Mouse (Mus musculus) thymus, postnatal 0 days (tissue): ENCODE data around the gene Magi1. TPM values are rescaled to one million over a fixed set of nuclear protein-coding genes. Genes with fewer than 3 reads are reported as not detected.

Experiments
- DNase-seq: peaks from one replicate; pipeline ENCODE4 v3.0.0-alpha.2; 2015; ENCODE audit warnings: low spot score
- polyA plus RNA-seq: library from polyadenylated mRNA; unstranded; fragments of >200 nt; fragmentation: Nextera tagmentation; extraction: Ambion mirVana; gene quantifications from 2 replicates; pipeline ENCODE4 v1.2.1, GENCODE M21; 2015

Gene Magi1
- polyA plus RNA-seq, 1 experiment from 2014 or later: 1.4 TPM

GRCm38 (mm10) chr6:93828262-93828661 lies 455.5 kb downstream of the Magi1 start:
- DNase-seq: no peak

DNA sequence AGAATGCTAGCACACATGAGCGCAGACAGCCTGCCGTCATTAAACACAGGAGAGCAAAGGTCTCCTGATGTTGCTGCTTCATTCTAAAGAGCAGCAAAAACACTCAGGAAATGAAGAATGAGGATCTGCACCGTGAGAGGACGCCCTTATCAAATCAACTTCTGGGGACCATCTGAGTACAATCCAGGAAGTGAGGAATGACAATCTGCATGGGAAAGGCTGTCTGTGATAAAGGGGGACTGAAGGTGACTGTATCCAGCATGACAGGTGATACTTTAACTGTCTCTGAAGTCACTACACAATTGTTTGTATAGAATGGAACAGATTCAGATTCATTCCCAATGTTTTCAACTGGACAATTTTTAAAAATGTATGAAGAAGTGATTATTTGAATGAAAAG lies 456.8 kb downstream of the Magi1 start:
- no peak for DNase-seq

DNA sequence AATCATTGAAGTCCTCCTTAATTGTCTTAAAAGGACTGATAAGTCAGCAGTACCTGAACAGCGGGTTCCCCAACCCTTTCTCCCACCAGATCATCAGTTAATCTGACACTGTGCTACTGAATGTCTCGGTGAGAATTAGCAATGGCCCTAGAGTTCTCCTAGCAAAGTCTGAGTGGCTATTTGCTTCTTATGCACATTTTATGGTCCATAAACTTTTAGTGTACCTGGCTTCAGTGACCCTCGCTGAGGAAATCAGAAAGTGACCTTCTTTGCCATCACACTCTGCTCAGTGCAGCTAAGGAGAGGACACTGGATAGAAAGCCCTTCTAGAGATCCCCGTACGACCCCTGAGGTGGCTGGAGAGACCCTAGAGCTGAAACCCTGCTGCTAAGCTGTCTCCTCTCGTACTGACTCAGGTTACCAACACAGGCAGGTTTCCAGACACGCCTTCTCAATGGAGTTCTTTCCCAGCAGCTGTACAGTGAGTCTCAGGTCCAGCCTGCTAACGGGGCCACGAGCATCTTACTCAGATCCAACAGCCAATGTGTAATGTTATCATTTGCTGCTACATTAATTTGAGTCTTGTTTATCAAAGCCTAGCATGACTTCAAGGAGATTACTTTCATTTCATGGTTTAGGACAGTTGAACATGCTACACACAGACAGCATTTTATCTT lies 461.4 kb downstream of the Magi1 start:
- DNase-seq: no peak

DNA sequence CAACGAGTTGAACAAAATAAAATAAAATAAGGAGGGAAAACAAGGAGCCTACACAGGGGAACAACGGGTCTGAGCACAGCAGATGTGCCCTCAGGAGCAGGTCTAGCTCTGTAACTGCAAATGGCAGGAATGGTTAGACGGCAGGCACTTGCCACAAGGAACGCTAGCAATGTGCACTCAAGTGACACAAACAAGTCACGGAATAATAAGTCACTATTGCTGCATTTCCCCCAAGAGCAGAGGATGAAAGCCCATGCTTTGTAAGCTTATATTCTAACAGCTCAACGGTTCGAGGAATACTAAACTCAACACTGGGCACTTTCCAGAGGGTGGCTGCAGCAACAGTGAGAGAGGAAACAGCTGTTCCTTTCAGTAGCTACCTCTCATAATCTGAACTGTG lies 462.2 kb downstream of the Magi1 start:
- no peak for DNase-seq

DNA sequence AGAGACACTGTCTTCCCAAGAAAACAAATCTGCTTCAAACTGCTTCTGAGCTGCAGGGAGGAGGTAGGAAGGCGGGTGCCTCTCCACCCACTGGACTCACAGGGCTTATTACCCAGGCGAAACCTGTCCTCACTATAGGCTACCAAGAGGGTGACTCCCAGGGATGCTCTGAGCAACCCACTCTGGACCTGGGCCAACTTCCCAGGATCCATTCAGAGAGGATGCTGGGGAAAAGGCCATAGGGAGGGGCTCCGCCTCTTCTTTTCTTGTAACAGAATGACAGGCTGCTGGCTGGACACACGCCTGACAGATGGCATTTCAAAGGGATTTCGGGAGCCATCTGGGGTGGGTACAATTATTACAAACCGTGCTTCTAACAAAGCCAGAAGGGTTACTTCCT lies 463.8 kb downstream of the Magi1 start:
- no peak for DNase-seq

DNA sequence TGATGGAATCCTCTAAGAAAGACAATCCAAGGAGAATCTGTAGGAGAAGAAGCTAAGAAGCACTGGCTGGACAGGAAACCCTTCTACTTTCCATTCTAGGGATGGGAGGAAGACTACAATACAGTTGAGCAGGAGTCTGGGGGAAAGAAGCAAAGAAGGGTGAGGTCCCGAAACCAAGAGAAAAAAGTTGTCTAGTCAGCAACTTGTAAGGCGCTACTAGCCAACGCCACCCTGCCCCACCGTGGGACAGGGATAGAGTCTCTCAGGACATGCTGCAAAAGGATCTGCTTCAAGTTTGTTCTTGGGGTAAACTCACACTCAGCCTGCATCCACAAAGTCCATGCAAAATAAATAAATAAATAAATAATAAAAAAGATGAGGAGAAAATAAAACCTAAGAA lies 464.4 kb downstream of the Magi1 start:
- DNase-seq: no peak

DNA sequence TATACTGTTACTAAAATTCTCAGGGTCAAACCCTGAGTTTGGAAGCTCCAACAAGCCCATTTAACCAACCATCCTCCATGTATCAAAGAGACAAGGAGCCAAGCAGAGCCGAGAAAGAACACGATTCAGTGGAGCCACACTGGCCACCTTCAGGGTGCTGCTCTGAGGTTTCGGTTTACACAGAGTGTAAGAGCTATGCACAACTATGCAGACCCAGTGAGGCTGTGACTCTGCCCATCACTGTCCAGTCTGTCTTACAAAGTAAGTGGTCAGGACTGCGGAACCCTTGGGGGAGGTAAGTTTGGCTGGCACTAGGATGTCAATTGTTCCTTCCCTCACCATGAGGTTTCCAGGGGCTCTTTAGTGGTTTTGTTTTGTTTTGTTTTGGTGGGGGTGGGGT lies 465.2 kb downstream of the Magi1 start:
- DNase-seq: no peak

- no peak for DNase-seq
Measured at GRCm38 (mm10) chr6:93805407-93805936, 478.2 kb downstream of the Magi1 start.

DNA sequence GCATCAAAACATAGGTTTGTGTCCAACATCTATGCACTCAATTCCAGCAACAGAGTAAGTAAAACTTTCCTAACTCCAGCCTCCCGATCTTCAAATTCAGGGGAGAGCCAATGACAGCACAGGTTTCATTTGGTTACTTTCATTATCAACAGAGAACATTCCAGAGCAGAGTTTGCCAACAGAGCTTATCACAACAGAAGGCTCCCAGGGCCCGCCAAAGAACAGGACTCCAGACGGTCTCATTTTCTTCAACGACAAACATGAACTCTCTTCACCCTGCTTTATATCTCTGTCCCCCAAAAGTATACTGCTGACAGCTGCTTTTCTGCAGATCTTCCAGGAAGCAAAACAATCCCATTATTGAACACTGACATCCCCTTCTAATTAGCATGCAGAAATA lies 481.3 kb downstream of the Magi1 start:
- no peak for DNase-seq

GRCm38 (mm10) chr6:93800465-93800864 lies 483.3 kb downstream of the Magi1 start:
- DNase-seq: no peak

GRCm38 (mm10) chr6:93792309-93793215 lies 491.2 kb downstream of the Magi1 start:
- DNase-seq: no peak

DNA sequence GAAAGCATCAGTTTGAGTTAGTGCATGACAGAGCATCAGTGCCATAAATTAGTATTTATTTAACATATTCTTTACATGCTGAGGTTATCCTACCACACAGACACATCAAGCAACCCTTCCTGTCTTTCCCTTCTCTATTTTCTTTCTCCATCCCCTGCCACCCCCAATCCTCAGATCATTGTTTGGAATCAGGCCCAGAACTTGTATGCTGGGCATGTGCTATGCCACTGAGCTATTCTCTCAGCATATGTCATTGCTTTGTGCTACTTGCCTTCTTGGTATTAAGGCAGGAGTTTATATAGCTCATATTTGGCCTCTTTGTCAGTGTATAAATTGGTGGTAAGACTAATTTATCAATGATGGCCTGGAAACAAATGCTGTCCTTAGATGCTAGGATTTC lies 494.0 kb downstream of the Magi1 start:
- no peak for DNase-seq

- DNase-seq: no peak
Measured at GRCm38 (mm10) chr6:93787042-93787441, 496.7 kb downstream of the Magi1 start.

GRCm38 (mm10) chr6:93786220-93786619 lies 497.5 kb downstream of the Magi1 start:
- no peak for DNase-seq

DNA sequence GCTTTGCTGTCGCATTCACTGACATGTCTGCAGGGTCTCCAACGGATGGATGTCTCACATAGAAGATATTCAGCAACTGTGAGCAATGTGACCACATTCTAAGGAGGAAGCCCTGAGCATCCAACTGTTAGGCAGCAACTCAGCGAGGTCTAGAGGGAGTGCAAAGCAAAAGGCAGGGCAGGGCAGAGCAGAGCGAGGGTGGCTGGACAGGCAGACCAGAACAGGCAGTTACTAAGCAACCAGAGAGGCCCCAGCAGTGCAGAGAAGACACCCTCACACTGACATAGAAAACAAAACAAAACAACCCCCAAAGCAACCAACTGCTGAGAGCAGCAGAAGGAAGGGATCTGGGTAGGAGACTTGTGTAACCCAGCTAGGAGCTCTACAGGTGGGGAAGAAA lies 512.6 kb downstream of the Magi1 start:
- no peak for DNase-seq

GRCm38 (mm10) chr6:93770283-93771025 lies 513.3 kb downstream of the Magi1 start:
- no peak for DNase-seq

DNA sequence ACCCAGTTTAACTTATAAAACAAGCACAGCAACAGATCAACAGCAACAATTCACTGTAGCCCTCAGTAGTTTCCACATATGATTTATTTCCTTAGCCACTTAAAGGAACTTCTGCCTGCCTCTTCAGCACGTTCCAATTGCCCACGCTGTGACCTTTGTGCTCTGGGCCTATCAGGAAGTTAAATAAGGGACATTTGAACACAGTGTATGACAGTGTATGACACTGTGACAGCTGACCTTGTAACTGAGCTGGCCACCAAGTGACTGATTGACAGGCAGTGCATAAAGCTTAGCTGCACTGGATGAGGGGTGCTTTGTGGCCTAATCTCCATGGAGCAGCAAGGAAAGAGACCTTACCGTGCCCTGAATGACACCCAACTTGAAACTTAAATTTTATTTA lies 525.6 kb downstream of the Magi1 start:
- no peak for DNase-seq

DNA sequence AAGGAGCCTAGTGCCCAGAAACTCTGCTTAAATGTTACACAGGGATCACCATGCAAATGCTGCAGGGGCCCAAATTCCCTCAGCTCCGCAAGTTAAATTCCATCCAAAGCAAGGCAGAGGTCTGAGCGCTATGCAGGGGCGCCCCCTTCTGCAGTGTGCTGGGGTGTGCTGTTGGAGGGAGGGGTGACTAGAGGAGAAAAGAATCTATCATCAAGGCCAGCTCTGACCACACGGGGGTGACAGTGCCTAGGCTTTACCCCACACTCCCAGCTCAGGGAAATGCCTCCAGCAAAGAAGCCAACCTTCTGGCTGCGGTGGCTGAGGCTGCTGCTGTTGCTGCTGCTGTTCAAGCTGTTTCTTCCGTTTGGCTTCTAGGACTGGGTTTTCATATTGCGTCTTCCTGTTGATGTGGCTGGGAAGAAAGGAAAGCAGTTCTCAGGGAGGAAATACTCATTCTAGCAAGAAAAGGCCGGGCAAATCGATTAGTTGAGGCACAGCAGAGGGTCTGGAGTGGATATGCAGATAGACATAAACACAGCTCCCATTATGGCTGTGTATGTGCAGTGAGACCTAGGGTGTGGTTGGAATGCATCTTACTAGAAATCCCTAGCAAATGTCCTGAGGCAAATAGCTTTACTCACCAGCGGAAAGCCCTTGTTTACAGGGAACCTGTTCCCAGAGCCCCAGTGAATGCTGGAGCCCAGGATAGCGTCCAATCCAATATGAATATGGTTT lies 526.2 kb downstream of the Magi1 start:
- peak; percentile 50 for DNase-seq

DNA sequence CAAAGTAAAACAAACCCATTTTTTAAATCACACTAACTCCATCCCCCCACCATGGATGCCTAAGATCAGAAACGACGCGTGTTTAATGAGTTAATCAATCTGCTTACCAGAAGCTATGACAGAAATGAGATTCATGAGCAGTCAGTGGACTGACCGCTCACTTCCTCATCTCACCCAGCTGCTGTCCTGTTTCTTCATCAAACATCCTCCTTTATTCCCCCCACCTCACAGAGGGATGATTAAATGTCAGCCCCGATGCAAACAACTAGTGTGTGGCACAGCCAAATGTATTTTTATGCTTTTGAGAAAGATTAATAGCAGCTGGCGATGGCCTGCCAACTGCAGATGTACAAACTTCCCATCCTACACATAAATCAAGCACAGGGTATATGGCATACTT lies 540.6 kb downstream of the Magi1 start:
- DNase-seq: no peak

- no peak for DNase-seq
Measured at GRCm38 (mm10) chr6:93739786-93740185, 543.9 kb downstream of the Magi1 start.

- no peak for DNase-seq
Measured at GRCm38 (mm10) chr6:93737083-93737482, 546.6 kb downstream of the Magi1 start.
